ENCODE assay signal across 10 mouse cellular contexts in the genomic region with DNA sequence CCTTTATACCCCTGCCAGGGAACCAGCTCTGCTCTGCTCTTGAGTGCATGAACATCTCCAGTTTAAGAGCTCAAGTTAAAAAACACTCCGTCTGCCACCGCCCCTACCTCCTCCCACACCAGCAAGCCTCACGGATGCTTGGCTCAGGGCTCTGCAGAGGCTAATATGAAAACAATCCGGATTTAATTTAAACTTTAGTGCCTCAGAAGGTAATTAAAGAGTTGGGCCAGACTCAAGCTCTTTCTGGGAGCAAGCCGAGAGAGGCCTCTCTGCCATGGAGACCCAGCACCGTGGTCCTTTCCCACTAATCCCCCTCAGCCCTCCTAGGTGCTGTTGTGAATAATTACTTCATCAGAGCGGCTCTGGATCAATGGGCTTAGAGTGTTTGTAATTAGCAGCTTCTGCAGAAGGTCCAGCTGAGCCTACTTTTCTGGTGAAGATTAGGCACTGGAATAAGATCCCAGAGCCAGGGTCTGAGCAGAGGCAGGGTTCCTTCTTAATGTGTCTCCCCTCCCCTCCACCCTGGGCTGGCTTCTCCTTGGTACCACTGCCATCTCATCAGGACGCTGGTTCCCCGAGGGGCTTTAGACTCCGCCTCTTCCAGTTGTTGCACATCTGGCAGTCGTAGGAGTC.
DNase-seq lines count a peak whose midpoint lies in the region; ATAC-seq lines count a peak whose summit lies in the region.
"Had no signal": no experiment of that assay in that cellular context is flagged by ENCODE, and none has a peak within 500 bp of the region (broad histone marks: within the 10 kb centered on the region; RNA-seq: fewer than 3 reads in every experiment).

No protein-coding gene starts in this region.

- no peaks in the 10 kb centered on the region for H3K36me3 ChIP-seq in hindbrain, embryonic 11.5 days (ENCODE audit: control insufficient read depth, insufficient read depth, low read length)
- no peaks in the 10 kb centered on the region for H3K36me3 ChIP-seq in hindbrain, embryonic 10.5 days
- H3K36me3 ChIP-seq in midbrain, embryonic 10.5 days, result no peaks in the 10 kb centered on the region

- H3K9me3 ChIP-seq in hindbrain, embryonic 11.5 days (ENCODE audit: control insufficient read depth, low read length), result no peaks in the 10 kb centered on the region
- no peaks in the 10 kb centered on the region for H3K9me3 ChIP-seq in hindbrain, embryonic 10.5 days
- H3K9me3 ChIP-seq in midbrain, embryonic 10.5 days (replicated peaks), result no peaks in the 10 kb centered on the region

- ATAC-seq in hindbrain, embryonic 11.5 days (ENCODE audit: low FRiP score), result no peak
- ATAC-seq: liver, postnatal 0 days had no signal

- no peaks in the 10 kb centered on the region; the same call in 1 of the 2 replicates for H3K4me1 ChIP-seq in hindbrain, embryonic 11.5 days (replicated peaks; ENCODE audit: control insufficient read depth, insufficient read depth, low read length)
- peaks cover 28% of the 10 kb centered on the region for H3K4me1 ChIP-seq in hindbrain, embryonic 10.5 days (replicated peaks)
- peaks cover 29% of the 10 kb centered on the region for H3K4me1 ChIP-seq in midbrain, embryonic 10.5 days

- WGBS in hindbrain, embryonic 11.5 days, result 38% methylated on average over 11 of the region's 11 CpGs
- WGBS in hindbrain, embryonic 10.5 days, result 35% methylated on average over 11 of the region's 11 CpGs
- 10% methylated on average over 11 of the region's 11 CpGs for WGBS in midbrain, embryonic 10.5 days

- H3K27ac ChIP-seq in hindbrain, embryonic 11.5 days (ENCODE audit: low read depth, low read length), result peak overlapping the region; percentile 4; the same call in 1 of the 2 replicates
- H3K27ac ChIP-seq in hindbrain, embryonic 10.5 days, result no peak overlapping the region
- peak overlapping the region; percentile 68 for H3K27ac ChIP-seq in midbrain, embryonic 10.5 days (replicated peaks)
- H3K27ac ChIP-seq: gastrocnemius, adult 2 months had no signal

- H3K9ac ChIP-seq in hindbrain, embryonic 11.5 days (ENCODE audit: low read depth, low read length), result no peak overlapping the region
- H3K9ac ChIP-seq: liver, postnatal 0 days had no signal

- H3K4me3 ChIP-seq in hindbrain, embryonic 11.5 days (ENCODE audit: low read depth, low read length), result no peak overlapping the region
- H3K4me3 ChIP-seq in hindbrain, embryonic 10.5 days, result no peak overlapping the region
- no peak overlapping the region for H3K4me3 ChIP-seq in midbrain, embryonic 10.5 days
- H3K4me3 ChIP-seq: gastrocnemius, adult 2 months had no signal

- no peak overlapping the region for H3K4me2 ChIP-seq in hindbrain, embryonic 11.5 days (replicated peaks; ENCODE audit: low read depth, low read length)

- H3K27me3 ChIP-seq in hindbrain, embryonic 11.5 days (ENCODE audit: control insufficient read depth, insufficient read depth, low read length), result no peaks in the 10 kb centered on the region
- H3K27me3 ChIP-seq in hindbrain, embryonic 10.5 days (ENCODE audit: insufficient read depth, poor library complexity, severe bottlenecking), result no peaks in the 10 kb centered on the region
- no peaks in the 10 kb centered on the region for H3K27me3 ChIP-seq in midbrain, embryonic 10.5 days (ENCODE audit: low read depth, poor library complexity, severe bottlenecking)

- peak; percentile 25 for DNase-seq in hindbrain, embryonic 11.5 days (ENCODE audit: low spot score)
- no peak for DNase-seq in hindbrain, embryonic 10.5 days (ENCODE audit: low spot score)
- peak; percentile 5 for DNase-seq in embryo, embryonic 9.5 days (ENCODE audit: extremely low spot score)
- peak; percentile 47 to 58 for DNase-seq in frontal cortex, postnatal 36 days (ENCODE audit: low spot score in 2 of 2)
- peak; percentile 23 for DNase-seq in midbrain, embryonic 10.5 days (ENCODE audit: low spot score)
- no peak for DNase-seq in urinary bladder, postnatal 25 days (ENCODE audit: low spot score)
- DNase-seq in heart, adult 8-10 months (ENCODE audit: low spot score), result no peak
- no peak for DNase-seq in heart, adult 9 months (ENCODE audit: low spot score in 2 of 2)
- DNase-seq: gastrocnemius, adult 2 months; liver, postnatal 0 days had no signal

Comparison
In these comparisons a context has a peak if more than half of its experiments do, and no peak if none do; other contexts are left out.
1. DNase-seq: peak in hindbrain, embryonic 11.5 days (single experiment), embryo, embryonic 9.5 days (single experiment), frontal cortex, postnatal 36 days (2 of 2) and midbrain, embryonic 10.5 days (single experiment); none in hindbrain, embryonic 10.5 days (single experiment), urinary bladder, postnatal 25 days (single experiment), heart, adult 8-10 months (single experiment) and heart, adult 9 months (0 of 2).